Mouse (Mus musculus): ENCODE measurements around the gene Stn1. TPM values are rescaled to one million over a fixed set of nuclear protein-coding genes. Genes with fewer than 3 reads are reported as not detected.

The Stn1 gene
- polyA plus RNA-seq, 2 experiments: 39.1 to 53.6 TPM

DNA sequence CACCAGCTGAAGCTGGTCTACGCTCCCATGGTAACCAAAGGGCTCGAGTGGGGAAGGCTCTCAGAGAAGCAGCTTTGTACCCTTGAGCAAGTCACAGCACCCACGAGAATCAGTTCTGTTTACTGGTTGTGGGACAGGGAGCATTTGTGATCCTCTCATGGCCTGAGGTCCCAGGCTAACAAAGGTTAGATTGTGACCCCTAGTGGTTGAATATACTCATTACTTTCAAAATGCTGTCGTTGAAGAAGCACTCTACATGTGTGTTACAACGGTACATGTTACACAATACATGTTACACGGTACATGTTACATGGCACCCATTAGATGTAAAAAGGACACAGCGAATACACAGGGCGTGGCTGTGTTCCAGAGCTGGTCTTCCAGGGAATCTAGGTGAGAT, 34.7 kb downstream of the Stn1 start:
- Histone ChIP-seq H3K4me2 (replicated peaks; ENCODE audit: low read depth, low read length, severe bottlenecking) (no peak overlapping the region), H3K4me1 (ENCODE audit: control insufficient read depth, insufficient read depth, low read length) (peaks cover 20% of the 10 kb centered on the region), H3K27ac (replicated peaks; ENCODE audit: low read depth, low read length) (no peak overlapping the region), H3K9ac (ENCODE audit: low read depth, low read length, severe bottlenecking) (no peak overlapping the region), H3K27me3 (ENCODE audit: control insufficient read depth, insufficient read depth, low read length) (no peaks in the 10 kb centered on the region), H3K9me3 (ENCODE audit: control insufficient read depth, low read length) (no peaks in the 10 kb centered on the region), H3K36me3 (ENCODE audit: control insufficient read depth, insufficient read depth, low read length) (peaks cover 10% of the 10 kb centered on the region; the same call in 1 of the 2 replicates), H3K4me3 (replicated peaks; ENCODE audit: low read length) (no peak overlapping the region)
- DNase-seq (ENCODE audit: low spot score) (peak; percentile 65), ATAC-seq (ENCODE audit: low FRiP score, low read depth) (no peak)
- 78% methylated on average over 8 of the region's 8 CpGs for WGBS
- TF ChIP-seq POLR2A (IDR thresholded peaks at IDR 0.05; ENCODE audit: borderline replicate concordance, extremely low read depth, insufficient read depth, insufficient read length): no peak

DNA sequence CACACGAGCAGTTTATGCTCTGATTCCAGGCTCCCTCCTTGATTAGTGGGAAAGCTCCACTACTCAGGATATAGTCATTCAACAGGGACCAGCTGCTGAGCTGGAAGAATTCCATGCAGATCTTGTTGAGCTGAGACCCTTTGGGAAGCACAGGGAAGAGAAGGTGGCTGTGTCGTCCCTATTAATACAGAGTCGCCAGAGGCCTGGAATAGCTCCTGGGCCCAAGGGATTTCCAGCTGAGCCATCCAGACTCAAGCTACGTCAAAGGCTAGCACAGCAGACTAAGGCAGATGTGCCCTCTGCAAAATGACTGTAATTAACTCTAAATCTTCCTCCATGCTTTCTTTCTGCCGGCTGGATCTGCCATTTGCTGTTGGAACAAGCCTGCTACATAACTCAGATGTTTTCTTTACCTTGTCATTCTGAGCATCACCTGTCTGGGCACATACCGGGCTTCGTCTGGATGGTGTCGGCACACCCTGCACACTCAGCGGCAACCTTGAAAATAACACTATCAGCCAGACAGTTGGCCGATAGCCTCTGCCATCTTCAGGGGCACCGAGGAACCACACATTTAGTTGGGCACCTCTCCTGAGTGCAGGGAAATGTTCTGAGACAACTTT, 36.8 kb downstream of the Stn1 start:
- Histone ChIP-seq H3K9me3 (ENCODE audit: control insufficient read depth, low read length) (no peaks in the 10 kb centered on the region), H3K9ac (ENCODE audit: low read depth, low read length, severe bottlenecking) (no peak overlapping the region), H3K36me3 (ENCODE audit: control insufficient read depth, insufficient read depth, low read length) (0 out of 2 replicates have a peak, but pooled peaks cover 9% of the 10 kb centered on the region), H3K4me1 (ENCODE audit: control insufficient read depth, insufficient read depth, low read length) (peaks cover 24% of the 10 kb centered on the region), H3K4me2 (replicated peaks; ENCODE audit: low read depth, low read length, severe bottlenecking) (no peak overlapping the region), H3K27ac (replicated peaks; ENCODE audit: low read depth, low read length) (no peak overlapping the region), H3K27me3 (ENCODE audit: control insufficient read depth, insufficient read depth, low read length) (no peaks in the 10 kb centered on the region), H3K4me3 (replicated peaks; ENCODE audit: low read length) (no peak overlapping the region)
- TF ChIP-seq POLR2A (IDR thresholded peaks at IDR 0.05; ENCODE audit: borderline replicate concordance, extremely low read depth, insufficient read depth, insufficient read length): no peak
- no peak for ATAC-seq (ENCODE audit: low FRiP score, low read depth)
- 60% methylated on average over 11 of the region's 11 CpGs for WGBS
- no peak for DNase-seq (ENCODE audit: low spot score)

GRCm38 (mm10) chr19:47499841-47500240, 37.5 kb downstream of the Stn1 start:
- peaks cover 24% of the 10 kb centered on the region for H3K4me1 ChIP-seq (ENCODE audit: control insufficient read depth, insufficient read depth, low read length)
- 0 out of 2 replicates have a peak, but pooled peaks cover 2% of the 10 kb centered on the region for H3K36me3 ChIP-seq (ENCODE audit: control insufficient read depth, insufficient read depth, low read length)
- H3K27ac ChIP-seq (replicated peaks; ENCODE audit: low read depth, low read length): no peak overlapping the region
- H3K9me3 ChIP-seq (ENCODE audit: control insufficient read depth, low read length): no peaks in the 10 kb centered on the region
- no peaks in the 10 kb centered on the region for H3K27me3 ChIP-seq (ENCODE audit: control insufficient read depth, insufficient read depth, low read length)
- ATAC-seq (ENCODE audit: low FRiP score, low read depth): no peak
- H3K9ac ChIP-seq (ENCODE audit: low read depth, low read length, severe bottlenecking): no peak overlapping the region
- H3K4me2 ChIP-seq (replicated peaks; ENCODE audit: low read depth, low read length, severe bottlenecking): no peak overlapping the region
- no peak overlapping the region for H3K4me3 ChIP-seq (replicated peaks; ENCODE audit: low read length)
- WGBS: 85% methylated on average over 5 of the region's 5 CpGs
- no peak for DNase-seq (ENCODE audit: low spot score)
- no peak for TF ChIP-seq POLR2A (IDR thresholded peaks at IDR 0.05; ENCODE audit: borderline replicate concordance, extremely low read depth, insufficient read depth, insufficient read length)

GRCm38 (mm10) chr19:47498942-47499341, 38.4 kb downstream of the Stn1 start:
- no peak for DNase-seq (ENCODE audit: low spot score)
- peak overlapping the region; percentile 52 for H3K27ac ChIP-seq (replicated peaks; ENCODE audit: low read depth, low read length)
- 0 out of 2 replicates have a peak, but pooled peaks cover 2% of the 10 kb centered on the region for H3K36me3 ChIP-seq (ENCODE audit: control insufficient read depth, insufficient read depth, low read length)
- H3K4me3 ChIP-seq (replicated peaks; ENCODE audit: low read length): no peak overlapping the region
- no peak for ATAC-seq (ENCODE audit: low FRiP score, low read depth)
- no peak for TF ChIP-seq POLR2A (IDR thresholded peaks at IDR 0.05; ENCODE audit: borderline replicate concordance, extremely low read depth, insufficient read depth, insufficient read length)
- no peaks in the 10 kb centered on the region for H3K9me3 ChIP-seq (ENCODE audit: control insufficient read depth, low read length)
- 25% methylated on average over 4 of the region's 4 CpGs for WGBS
- no peak overlapping the region for H3K9ac ChIP-seq (ENCODE audit: low read depth, low read length, severe bottlenecking)
- no peak overlapping the region for H3K4me2 ChIP-seq (replicated peaks; ENCODE audit: low read depth, low read length, severe bottlenecking)
- no peaks in the 10 kb centered on the region for H3K27me3 ChIP-seq (ENCODE audit: control insufficient read depth, insufficient read depth, low read length)
- H3K4me1 ChIP-seq (ENCODE audit: control insufficient read depth, insufficient read depth, low read length): peaks cover 25% of the 10 kb centered on the region

DNA sequence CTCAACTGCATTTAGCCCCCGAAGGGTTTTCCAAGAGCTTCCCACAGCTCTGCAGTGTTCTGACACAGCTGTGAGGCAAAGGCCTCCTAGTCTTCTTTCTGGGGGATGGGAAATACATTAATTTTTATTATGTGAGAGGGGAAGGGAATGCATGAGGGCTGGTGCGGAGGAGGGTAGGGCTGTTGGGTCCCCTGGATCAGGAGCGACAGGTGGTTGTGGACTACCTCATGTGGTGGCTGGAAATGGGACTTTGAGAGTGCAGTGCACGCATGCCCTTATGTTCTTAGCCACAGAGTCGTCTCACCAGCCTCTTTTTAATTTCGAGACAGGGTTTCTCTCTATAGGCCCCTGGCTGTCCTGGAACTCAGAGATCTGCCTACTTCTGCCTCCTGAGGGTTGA, 39.6 kb downstream of the Stn1 start:
- 41% methylated on average over 6 of the region's 6 CpGs for WGBS
- peak; percentile 48 for ATAC-seq (ENCODE audit: low FRiP score, low read depth)
- H3K27ac ChIP-seq (replicated peaks; ENCODE audit: low read depth, low read length): no peak overlapping the region; the same call in 1 of the 2 replicates

More for the DNA sequence above, 39.6 kb downstream of the Stn1 start:
- no peak for DNase-seq (ENCODE audit: low spot score)
- H3K9me3 ChIP-seq (ENCODE audit: control insufficient read depth, low read length): no peaks in the 10 kb centered on the region
- 0 out of 2 replicates have a peak, but pooled peaks cover 2% of the 10 kb centered on the region for H3K36me3 ChIP-seq (ENCODE audit: control insufficient read depth, insufficient read depth, low read length)
- H3K4me2 ChIP-seq (replicated peaks; ENCODE audit: low read depth, low read length, severe bottlenecking): no peak overlapping the region
- peaks cover 29% of the 10 kb centered on the region for H3K4me1 ChIP-seq (ENCODE audit: control insufficient read depth, insufficient read depth, low read length)
- H3K27me3 ChIP-seq (ENCODE audit: control insufficient read depth, insufficient read depth, low read length): no peaks in the 10 kb centered on the region
- TF ChIP-seq POLR2A (IDR thresholded peaks at IDR 0.05; ENCODE audit: borderline replicate concordance, extremely low read depth, insufficient read depth, insufficient read length): no peak
- H3K4me3 ChIP-seq (replicated peaks; ENCODE audit: low read length): no peak overlapping the region
- no peak overlapping the region for H3K9ac ChIP-seq (ENCODE audit: low read depth, low read length, severe bottlenecking)
